ENCODE assay signal across 1 mouse cellular context in the genomic region with DNA sequence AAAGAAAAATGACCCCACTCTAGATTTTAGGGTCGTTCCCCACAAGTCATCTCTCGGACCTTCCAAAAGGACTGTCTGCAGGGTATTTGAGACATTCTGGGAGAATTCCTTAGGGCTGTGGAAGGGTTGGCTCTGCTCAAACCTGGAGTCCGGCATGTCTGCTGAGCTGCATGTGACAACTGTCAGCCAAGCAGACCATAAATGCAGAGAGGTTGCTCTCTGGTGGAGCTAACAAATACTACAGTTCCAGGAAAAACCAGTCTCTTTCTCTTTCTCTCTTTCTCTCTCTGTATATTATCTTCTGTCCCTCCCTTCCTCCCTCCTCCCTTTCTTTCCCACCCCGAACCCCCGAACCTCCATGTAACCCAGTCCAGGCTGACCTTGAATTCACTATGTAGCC.
TF ChIP-seq lines count a peak whose summit lies in the region.

No protein-coding gene starts in this region.

TF ChIP-seq in MEL, 35 proteins besides CTCF, POLR2A, EP300 and RAD21:
- peak; percentile 82 for TF ChIP-seq MXI1 (IDR thresholded peaks at IDR 0.05; ENCODE audit: low read depth, low read length)
- TF ChIP-seq SMC3 (IDR thresholded peaks at IDR 0.05; ENCODE audit: low read depth, low read length) = peak; percentile 86
- no peak for TF ChIP-seq POLR2AphosphoS2 (IDR thresholded peaks at IDR 0.05; ENCODE audit: low read length)
- TF ChIP-seq TBP (IDR thresholded peaks at IDR 0.05; ENCODE audit: low read depth, low read length) = no peak
- no peak for TF ChIP-seq MYB (IDR thresholded peaks at IDR 0.05; ENCODE audit: low read depth, low read length)
- TF ChIP-seq TAL1 (IDR thresholded peaks at IDR 0.05; ENCODE audit: low read length) = no peak
- peak; percentile 48; the same call in 1 of the 2 replicates for TF ChIP-seq USF1 (IDR thresholded peaks at IDR 0.05; ENCODE audit: low read depth, low read length)
- 0 out of 2 replicates have a peak, but pooled peaks have one; percentile 61 for TF ChIP-seq MYC (IDR thresholded peaks at IDR 0.05; ENCODE audit: low read depth, low read length)
- no peak for TF ChIP-seq MEF2A (IDR thresholded peaks at IDR 0.05; ENCODE audit: extremely low read depth, insufficient replicate concordance, low read depth, low read length, poor library complexity, severe bottlenecking)
- peak; percentile 52 for TF ChIP-seq MAX (IDR thresholded peaks at IDR 0.05; ENCODE audit: low read length)
- TF ChIP-seq ETS1 (IDR thresholded peaks at IDR 0.05; ENCODE audit: low read depth, low read length) = no peak
- no peak for TF ChIP-seq MAFK (IDR thresholded peaks at IDR 0.05; ENCODE audit: borderline replicate concordance, low read depth, low read length)
- no peak for TF ChIP-seq ZKSCAN1 (IDR thresholded peaks at IDR 0.05; ENCODE audit: low read depth, low read length)
- no peak for TF ChIP-seq UBTF (IDR thresholded peaks at IDR 0.05; ENCODE audit: borderline replicate concordance, insufficient read depth, low read depth, low read length)
- TF ChIP-seq POLR2AphosphoS5 (IDR thresholded peaks at IDR 0.05; ENCODE audit: borderline replicate concordance, low read depth, low read length) = no peak
- no peak for TF ChIP-seq USF2 (IDR thresholded peaks at IDR 0.05; ENCODE audit: borderline replicate concordance in 1 of 2, insufficient read depth in 1 of 2, low read depth in 1 of 2, low read length in 2 of 2)
- peak; percentile 57 for TF ChIP-seq SIN3A (IDR thresholded peaks at IDR 0.05; ENCODE audit: low read length)
- TF ChIP-seq NELFE (IDR thresholded peaks at IDR 0.05; ENCODE audit: low read depth, low read length) = no peak
- no peak for TF ChIP-seq GABPA (IDR thresholded peaks at IDR 0.05; ENCODE audit: low read depth, low read length)
- TF ChIP-seq GATA1 (IDR thresholded peaks at IDR 0.05; ENCODE audit: low read depth, low read length) = no peak
- TF ChIP-seq ZC3H11A (IDR thresholded peaks at IDR 0.05; ENCODE audit: low read depth, low read length) = peak; percentile 65
- no peak for TF ChIP-seq HCFC1 (IDR thresholded peaks at IDR 0.05; ENCODE audit: low read depth, low read length)
- TF ChIP-seq CHD1 (IDR thresholded peaks at IDR 0.05; ENCODE audit: low read depth, low read length) = no peak
- TF ChIP-seq ZMIZ1 (IDR thresholded peaks at IDR 0.05; ENCODE audit: low read depth, low read length) = no peak
- TF ChIP-seq TCF12 (IDR thresholded peaks at IDR 0.05; ENCODE audit: low read depth, low read length) = no peak
- TF ChIP-seq ZNF384 (IDR thresholded peaks at IDR 0.05; ENCODE audit: low read depth, low read length) = no peak
- no peak for TF ChIP-seq JUND (IDR thresholded peaks at IDR 0.05; ENCODE audit: low read depth, low read length)
- no peak for TF ChIP-seq KAT2A (conservative IDR thresholded peaks at IDR 0.05; ENCODE audit: low read depth, low read length)
- peak; percentile 67; the same call in 1 of the 2 replicates for TF ChIP-seq BHLHE40 (IDR thresholded peaks at IDR 0.05; ENCODE audit: borderline replicate concordance, low read depth, low read length)
- TF ChIP-seq RCOR1 (IDR thresholded peaks at IDR 0.05; ENCODE audit: low read depth, low read length) = no peak
- no peak for TF ChIP-seq E2F4 (IDR thresholded peaks at IDR 0.05; ENCODE audit: borderline replicate concordance, low read depth, low read length)
- no peak for TF ChIP-seq CHD2 (IDR thresholded peaks at IDR 0.05; ENCODE audit: low read length)
- TF ChIP-seq MAZ (IDR thresholded peaks at IDR 0.05; ENCODE audit: low read depth, low read length) = no peak
- TF ChIP-seq NRF1 (IDR thresholded peaks at IDR 0.05; ENCODE audit: insufficient read depth, low read depth, low read length, poor library complexity, severe bottlenecking) = no peak
- TF ChIP-seq ELF1 (IDR thresholded peaks at IDR 0.05; ENCODE audit: low read depth, low read length) = 0 out of 2 replicates have a peak, but pooled peaks have one; percentile 4
